Comparison of ENCODE assay signal across 1 mouse cellular context in genomic region chr1:75136293-75136692, GRCm38 (mm10).
TF ChIP-seq lines count a peak whose summit lies in the region.

No protein-coding gene starts in this region.

TF ChIP-seq in MEL, 35 proteins besides CTCF, POLR2A, EP300 and RAD21 (continued from another document):
- TF ChIP-seq ZC3H11A (IDR thresholded peaks at IDR 0.05; ENCODE audit: low read depth, low read length) (no peak), MAZ (IDR thresholded peaks at IDR 0.05; ENCODE audit: low read depth, low read length) (no peak; the same call in 1 of the 2 replicates), NELFE (IDR thresholded peaks at IDR 0.05; ENCODE audit: low read depth, low read length) (no peak), SMC3 (IDR thresholded peaks at IDR 0.05; ENCODE audit: low read depth, low read length) (no peak), MEF2A (IDR thresholded peaks at IDR 0.05; ENCODE audit: extremely low read depth, insufficient replicate concordance, low read depth, low read length, poor library complexity, severe bottlenecking) (no peak), MYC (IDR thresholded peaks at IDR 0.05; ENCODE audit: low read depth, low read length) (no peak)
